Mouse (Mus musculus) thymus, postnatal 36 days (tissue): ENCODE results near the gene Cyp24a1.

Experiments used
- DNase-seq, 2 experiments: peaks; one replicate each; pipeline ENCODE4 v3.0.0; 2022; ENCODE audit warnings: mixed read lengths in 2 of 2

The Cyp24a1 gene

DNA sequence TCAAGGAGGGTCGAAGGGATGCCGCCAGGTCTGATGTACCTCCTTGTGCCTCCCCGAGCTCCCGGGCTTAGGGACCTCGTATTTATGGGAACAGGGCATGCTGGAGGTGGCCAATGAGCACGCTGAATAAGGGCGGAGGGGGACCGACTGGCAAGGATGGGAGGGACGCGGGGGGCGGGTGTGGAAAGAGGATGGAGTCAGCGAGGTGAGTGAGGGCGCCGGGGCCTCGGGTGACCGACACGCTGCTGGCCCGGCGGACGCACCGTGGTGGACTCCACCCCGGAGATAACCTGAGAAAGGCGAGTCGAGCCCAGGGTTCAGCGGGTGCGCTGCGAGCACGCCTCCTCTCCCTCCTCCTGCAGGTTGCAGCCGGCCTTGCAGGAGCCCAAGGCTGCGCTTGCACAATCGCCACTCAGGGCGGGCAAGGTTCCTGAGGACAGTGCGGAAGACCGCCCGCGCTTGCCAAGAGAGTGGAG, at the start of gene Cyp24a1:
Gene Cyp24a1, minus strand, starts transcription at position 55 of the 476 bp plus-strand sequence.
- no peak for DNase-seq

DNA sequence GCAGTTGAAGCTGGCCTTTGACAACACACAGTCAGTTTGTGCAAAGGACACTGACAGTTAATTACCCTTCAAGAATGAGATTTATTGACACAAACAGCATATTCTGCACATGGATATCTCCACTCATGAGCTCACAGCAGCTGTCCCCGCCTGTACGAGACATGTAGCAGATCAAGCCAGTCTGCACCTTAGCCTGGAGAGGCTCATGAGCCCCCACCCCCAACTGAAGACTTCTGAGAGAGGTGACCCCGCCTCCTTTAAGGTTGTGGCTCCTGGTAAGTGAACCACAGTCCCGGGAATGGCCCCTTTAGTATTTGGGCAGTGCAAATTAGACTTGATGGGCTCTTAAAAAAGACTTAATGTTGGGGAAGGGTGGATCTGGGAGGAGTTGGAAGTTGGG, 48.8 kb upstream of the Cyp24a1 start:
- no peak for DNase-seq

DNA sequence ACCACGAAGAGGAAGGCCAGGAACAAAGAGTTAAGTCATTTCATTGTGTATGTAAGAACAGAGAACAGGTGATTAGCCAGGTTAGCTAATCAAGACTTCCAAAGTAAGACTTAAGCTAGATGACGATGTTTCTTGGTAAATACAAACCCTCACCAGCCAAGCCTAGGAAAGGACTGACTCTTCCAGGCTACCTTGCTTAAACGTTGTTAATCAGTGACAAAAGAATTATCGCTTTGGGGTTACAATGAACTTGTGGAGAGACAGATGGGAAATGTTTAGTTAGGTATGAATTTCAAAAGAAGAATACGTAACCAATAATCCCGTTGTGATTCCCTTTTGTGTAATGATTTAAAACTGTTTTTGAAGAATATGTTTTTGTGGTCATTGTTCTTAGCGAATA, 48.0 kb upstream of the Cyp24a1 start:
- DNase-seq = no peak

DNA sequence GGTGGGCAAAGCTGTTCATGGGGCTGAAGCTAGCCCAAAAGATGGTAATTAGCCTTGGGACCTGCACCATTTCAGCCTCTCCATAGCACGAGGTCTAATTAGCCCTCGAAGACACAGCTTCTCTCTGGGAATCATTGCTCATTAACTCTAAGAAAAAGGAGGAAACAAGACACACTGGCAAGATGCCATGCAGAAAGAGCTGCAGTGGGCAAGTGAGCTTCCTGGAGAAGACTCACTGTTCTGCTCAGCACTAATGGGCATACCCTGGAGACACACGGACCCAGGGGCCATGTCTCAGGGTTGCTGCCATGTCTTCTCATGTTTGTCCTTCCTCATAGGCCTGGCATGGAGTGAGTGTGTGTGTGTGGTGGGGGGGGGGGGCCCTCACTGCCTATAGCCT, 47.2 kb upstream of the Cyp24a1 start:
- no peak for DNase-seq

DNA sequence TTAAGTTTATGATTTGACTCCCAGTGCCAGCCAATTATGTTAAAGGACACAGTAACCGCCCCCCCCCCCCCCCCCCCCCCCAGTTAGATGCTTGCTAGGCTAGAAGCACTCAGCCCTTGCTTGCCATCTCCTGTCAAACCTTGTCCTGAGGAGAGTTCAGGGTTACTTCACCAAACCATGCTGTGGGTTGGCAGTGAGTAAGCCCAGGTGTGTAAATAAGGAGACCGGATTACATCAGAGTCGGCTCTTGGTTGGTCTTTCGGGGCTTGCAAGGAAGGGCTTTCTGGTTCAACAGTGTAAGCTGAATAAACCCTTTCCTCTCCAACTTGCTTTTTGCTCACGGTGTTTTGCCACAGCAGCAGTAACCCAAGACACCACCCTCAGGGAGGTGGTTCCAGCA, 46.7 kb upstream of the Cyp24a1 start:
- no peak for DNase-seq

DNA sequence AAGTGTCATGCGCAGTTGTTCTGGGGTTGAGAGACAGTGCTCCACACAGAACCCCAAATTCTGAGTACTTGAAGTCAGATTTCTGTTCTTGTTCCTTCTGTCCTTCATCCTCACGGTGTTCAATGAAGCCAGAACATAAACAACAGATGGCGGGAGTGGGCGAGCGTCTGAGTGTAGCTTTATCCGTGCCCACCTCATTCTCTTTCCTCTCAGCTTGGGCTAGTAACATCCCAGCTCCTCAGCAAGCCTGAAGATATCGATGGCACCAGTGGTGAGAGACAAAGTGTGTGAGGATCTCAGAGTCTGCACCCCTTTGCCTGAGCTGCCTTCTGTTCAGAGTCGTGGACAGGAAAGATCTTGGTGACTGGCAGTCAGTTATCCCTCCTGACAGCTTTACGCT, 42.3 kb upstream of the Cyp24a1 start:
- DNase-seq = no peak

DNA sequence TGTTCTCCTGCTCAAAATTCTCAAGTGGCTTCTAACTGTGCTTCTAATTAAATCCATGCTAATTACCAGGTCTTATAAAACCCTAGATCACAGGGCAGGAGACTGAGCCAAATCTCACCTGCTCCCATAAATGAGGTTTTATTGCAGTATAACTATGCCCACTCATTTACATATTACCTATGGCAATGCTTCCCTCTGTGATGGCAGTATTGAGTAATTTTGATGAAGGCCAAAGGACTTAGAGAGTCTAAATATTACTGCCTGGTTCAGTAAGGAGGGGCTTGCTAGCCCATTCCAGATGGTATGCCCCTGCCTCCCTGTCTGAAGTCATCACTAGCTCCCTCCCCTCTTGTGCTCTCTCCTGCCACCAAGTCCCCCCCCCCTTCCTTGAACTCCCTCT, 38.9 kb upstream of the Cyp24a1 start:
- DNase-seq = no peak

DNA sequence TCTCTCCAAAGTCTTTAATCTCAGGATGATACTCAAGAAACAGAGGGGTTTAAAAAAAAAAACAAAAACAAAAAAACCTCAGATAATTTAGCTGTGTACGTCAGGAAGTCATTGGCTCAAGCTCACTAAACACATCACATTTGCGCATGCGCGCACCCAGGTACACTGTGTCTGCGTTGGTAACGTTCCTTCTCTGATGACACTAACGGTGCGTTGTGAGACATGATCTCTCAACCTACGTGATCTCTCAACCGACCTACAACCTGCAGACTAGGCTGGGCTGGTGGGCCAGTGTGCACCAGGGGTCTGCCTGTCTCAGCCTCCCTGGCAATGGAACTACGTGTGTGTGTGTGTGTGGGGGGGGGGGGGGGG, 37.8 kb upstream of the Cyp24a1 start:
- DNase-seq = no peak

DNA sequence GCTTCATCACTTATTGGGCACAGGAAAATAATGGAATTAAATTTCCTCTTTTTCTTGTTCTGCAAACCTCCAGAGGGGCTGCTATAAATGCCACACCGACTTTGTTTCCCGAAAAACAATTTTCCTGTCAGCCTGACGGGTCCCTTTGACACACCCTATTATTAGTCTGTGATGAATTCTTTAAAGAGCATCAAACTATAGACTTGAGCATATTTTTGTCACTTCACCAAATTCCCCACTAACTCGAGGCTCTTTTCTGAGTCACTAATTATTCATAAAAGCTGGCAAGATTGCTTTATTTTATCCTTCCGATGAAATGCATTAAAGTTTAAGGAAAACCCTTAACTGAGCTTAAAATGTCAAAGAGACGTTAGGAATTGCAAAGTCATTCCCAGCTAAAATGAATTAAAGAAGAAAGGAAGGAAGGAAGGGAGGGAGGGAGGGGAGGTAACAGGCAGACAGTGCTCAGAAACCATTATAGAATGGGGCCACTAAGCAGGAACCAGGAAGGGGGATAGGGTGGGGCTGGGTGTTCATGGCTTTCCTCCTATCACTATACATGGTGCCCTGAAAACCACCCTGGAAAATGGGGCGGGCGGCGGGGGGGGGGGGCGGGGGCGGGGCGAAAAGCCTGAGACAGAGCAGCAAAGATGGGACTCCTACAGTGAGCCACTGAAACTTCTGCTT, 37.3 kb upstream of the Cyp24a1 start:
- DNase-seq = no peak

DNA sequence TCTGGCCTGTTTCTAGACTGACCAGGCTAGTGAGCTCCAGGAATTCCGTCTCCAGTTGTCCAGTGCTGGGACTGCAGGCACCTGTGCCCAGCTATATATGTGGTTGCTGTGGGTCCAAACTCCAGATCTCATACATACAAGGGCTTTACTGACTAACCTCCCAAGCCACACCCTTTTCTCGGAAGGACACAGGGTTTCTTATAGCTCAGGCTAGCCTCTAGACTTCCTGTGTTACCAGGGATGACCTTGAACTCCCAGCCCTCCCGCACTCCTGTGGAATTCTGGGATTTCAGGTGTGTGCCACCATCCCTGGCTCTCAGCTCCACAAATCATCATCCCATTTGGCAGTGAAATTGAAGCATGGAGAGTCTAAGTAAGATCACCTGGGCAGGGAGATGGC, 33.3 kb upstream of the Cyp24a1 start:
- no peak for DNase-seq

DNA sequence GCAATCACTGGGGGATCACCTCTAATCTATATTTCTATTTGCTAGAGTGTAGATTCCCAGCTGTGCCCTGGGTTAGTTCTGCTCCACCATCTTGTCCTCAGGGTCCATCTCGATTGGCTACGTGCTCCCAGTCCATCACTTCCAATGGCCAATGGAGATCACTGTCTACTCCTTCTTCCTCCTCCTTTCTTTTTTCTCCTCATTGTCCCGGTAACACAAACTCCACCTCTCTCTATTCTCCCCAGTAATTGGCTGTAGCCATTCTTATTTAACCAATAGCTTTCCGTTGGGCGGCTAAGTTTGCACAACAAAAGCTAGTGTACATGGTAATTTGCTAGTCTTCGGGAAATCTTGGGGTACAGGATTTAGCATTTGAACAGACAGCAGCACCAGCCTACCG, 32.8 kb upstream of the Cyp24a1 start:
- no peak for DNase-seq

DNA sequence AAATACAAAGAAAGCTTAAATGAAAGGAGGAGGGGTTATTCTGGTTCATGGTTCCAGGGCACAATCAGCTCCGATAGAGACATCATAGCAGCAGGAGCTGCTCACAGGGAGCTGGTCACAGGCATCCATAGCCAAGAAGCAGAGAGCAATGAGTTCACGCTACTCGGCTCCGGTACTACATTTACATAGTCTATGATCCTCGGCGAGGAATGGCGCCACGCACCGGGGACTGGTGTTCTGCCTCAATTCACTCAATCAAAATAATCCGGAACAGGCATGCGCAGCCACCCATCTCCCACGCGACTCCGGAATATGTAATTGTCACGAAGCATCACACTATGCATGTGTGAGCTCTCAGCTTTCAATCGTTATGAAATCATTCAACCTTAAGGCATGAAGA, 31.1 kb upstream of the Cyp24a1 start:
- no peak for DNase-seq

DNA sequence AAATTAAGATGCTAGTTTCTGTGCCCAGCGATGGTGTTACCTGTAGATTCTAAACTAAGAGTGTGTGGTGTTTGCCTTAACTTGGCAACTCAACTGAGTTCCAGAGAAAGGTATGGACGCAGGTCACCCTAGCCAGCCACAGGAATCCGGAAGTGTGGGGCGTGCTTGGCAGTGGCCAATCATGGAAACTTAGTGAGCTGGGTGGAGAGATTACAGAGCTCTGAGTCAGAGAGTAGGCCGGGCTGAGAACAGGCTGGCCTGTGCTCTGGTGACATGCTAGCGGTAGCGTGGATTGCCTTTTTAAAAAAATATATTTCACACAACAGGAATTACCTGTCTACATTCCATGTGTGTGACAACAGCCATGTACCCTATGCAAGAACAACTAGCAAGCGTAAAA, 29.6 kb upstream of the Cyp24a1 start:
- DNase-seq = no peak

DNA sequence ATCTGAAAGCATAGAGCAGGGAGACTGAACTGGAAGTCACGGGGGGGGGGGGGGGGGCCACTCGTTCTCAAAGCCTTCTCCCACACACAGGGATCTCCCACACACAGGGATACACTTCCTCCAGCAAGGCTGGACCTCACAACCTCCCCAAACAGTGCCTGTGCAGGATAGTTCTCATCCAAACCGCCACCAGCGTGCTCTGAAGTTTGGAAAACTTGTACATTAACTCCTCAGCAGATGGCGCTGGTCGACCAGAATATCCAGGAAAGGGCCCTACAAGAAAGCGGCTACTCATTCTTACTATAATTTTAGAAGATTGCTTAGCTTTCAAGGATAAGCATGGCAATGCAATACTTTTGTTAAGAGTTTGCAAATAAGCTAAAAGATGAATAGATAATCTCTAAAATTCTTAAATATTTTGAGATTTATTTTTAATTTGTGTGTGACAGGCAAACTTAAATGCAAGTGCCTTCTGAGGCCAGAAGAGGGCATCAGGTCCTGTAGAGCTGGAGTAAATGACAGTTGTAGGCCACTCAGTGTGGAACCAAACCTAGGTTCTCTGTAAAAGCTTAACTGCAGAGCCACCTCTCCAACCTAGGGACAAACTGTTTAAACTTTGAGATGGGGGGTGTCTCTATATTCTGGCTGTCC, 23.5 kb upstream of the Cyp24a1 start:
- DNase-seq = peak; percentile 12 to 14

DNA sequence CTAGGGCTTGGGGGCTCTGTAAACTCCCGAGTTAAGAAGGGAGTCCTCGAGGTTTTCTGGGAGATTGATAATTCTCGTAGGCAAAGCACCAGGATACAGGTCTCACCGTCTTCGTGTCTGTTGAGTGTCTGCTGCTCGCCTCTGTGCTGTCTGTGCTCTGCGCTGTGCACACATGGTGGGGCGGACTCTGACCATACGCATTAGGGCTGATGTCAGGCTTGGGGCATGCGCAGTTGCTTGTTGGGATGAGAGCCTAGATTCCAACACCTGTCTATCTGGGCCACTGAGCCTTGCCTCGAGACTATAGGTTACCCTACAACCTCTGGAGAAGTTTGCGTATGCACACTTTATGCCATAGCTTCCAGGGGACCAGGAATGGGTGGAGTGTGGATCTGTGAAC, 16.8 kb upstream of the Cyp24a1 start:
- no peak for DNase-seq

DNA sequence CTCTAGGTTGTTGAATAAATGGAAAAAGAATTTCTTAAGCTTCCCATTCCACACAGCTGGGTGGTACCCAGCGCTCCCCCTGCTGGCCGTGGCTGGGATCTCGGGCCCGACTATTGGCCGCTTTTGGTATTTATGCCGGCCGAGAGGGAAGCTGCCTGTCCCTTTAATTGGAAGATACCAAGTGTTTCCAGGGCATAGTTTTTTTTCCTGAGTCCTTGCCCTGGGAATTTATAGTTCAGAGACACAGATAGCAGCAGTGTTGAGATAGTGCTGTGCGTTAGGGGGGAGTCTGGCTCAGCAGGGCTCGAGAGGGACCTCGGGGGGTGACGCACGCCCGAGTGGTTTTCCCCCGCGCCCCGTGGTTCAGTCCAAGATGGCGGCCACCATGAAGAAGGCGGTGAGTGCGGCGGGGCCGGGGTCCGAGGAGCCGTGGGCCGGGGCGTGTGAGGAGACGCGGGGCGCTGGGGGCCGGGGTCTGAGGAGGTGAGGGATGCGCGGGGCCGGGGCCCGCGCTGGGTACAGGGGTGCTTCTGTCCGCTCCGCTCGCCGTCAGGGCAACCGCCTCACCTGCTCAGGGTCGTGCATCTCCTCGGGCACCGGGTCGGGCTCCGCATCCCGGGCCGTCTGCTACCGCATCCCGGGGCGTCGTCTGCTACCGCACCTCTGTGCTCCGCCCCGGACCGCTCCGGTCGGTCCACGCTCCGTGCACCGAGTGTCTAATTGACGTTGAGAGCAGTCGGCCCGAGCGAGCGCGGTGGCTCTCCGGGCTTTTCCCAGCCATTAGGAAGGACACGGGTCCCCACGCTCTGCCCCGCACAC, 14.3 kb upstream of the Cyp24a1 start:
- peak; percentile 83 to 87 for DNase-seq

DNA sequence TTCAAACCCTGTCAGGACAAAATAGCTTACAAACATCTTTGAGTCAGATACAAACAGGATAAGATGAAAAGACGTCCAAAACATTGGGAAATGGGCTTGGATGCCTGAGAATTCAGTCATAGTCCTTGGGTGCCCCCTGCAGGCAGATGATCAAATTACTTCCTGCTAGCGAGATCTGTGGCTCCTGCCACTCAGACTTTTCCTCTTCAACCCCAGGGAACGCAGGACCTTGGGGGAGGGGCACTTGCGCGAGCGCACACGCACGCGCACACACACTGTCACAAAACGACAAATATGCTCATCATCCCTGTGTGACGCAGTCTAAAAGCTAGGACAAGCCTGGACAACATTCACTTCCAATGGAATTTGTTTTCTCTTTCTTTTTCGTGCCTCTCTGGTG, 11.9 kb upstream of the Cyp24a1 start:
- peak; percentile 77 to 82 for DNase-seq

DNA sequence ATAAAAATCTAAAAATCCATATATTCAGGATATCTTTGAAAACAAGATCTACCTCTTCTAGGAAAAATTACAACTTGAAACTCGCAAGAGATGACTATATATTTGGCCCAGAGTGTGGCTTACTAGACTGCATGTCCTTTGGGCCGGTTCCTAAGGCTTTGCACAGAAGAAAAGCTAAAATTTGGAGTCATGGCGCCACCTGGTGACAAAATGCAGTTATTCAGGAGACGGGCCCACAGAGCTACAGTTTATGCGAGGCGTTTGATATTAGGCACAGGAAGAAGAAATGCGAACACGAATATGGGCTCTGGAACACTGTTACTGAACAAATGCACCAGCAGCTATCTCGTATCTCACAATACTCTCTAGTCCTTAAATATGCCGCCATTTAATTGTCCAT, 10.8 kb upstream of the Cyp24a1 start:
- peak; percentile 62 to 72 for DNase-seq

DNA sequence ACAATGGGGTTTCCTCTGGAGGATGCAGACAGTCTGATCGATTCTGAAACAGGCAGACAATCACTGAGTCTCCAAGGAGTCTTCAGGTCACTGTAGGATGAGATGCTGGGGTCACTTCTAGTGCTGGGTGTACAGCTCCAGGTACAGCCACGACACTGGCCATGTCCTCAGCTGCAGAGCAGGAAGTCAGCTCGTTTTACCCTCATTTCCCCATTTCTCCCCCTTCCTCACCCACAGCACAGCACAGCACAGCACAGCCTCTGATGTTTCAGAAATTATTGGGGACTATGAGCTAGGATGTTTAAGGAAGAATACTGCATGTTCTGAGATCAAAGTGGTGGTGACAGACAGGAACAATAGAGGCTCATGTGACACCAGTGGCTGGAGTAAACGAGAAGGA, 7.0 kb upstream of the Cyp24a1 start:
- DNase-seq = no peak

DNA sequence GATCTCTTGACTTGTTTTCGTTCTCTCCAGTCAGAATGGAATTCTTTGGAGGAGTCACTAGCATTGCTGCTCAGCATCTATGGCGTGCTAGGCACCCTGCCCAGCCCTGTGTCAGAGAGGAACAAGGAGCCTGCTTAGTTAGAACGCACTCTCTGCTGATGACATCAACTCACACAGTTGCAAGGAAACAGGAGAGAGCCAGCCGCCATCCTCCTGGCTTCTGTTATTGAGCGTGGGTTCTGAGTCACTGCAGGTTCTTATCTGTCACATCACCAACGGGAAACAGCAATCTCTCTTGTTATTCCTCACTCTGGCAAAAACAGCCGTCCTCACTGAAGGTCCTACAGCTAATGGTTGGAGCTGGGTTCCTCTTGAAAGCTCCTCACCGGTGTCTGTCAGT, 6.4 kb upstream of the Cyp24a1 start:
- no peak for DNase-seq

DNA sequence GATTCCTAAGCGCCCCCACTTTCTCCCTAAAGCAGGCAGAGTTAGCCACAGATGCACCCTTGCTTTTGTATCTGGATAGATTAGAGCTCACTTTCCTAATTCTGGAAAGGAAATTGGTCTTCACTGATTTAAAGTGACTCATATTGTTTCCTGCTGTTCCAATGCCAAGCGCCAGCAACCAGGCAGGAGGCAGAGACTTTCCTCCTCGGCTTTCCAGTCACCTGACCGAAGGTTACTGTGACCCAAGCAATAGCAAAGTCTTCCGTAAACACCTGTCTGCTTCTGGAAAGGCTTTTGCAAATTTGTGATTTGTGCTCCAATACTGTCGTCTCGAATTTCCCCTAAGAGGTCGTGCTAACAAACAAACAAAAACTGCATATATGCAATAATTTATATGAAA, 1.1 kb upstream of the Cyp24a1 start:
- no peak for DNase-seq

DNA sequence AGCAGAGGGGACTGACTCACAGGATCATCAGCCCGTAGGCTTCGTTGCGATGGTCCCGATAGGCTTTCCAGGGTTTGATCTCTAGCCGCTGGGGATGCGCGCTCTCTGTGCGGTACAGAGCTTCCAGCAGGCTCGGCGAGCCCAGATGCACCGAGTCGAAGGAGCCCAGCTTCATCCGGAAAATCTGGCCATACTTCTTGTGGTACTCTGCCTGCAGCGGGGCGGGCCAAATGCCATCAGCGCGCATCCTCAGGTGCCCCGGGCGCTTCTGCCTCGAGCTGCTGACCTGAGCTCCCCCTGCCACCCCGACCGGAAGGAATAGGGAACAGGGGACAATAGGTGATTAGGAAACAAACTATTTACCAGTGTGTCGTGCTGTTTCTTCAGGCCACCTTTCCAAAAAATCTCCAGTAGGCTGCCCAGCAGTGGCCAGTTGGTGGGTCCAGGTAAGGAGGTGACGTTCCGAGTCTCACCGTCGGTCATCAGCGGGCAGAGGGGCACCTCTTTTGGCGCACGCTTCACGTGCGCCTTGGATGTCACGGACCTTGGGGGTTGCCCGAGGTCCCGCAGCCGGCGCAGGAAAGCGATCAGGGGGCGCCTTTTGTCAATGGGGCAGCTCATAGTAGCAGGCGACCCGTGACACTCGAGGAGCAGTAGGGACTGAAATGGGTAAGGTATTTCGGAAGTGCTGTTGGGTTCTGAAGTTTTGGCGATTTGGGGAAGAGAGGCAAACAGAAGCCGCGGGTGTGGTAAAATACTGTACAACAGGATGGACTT, 603 bp downstream of the Cyp24a1 start, which contains the start of gene Pfdn4:
Gene Pfdn4, plus strand, starts transcription at position 275 of the 777 bp plus-strand sequence.
- DNase-seq = no peak
